Mouse (Mus musculus): ENCODE data around the gene Kcnk3. TPM values are rescaled to one million over a fixed set of nuclear protein-coding genes. Genes with fewer than 3 reads are reported as not detected.

The Kcnk3 gene
- polyA plus RNA-seq, 1 experiment: 85.5 TPM

DNA sequence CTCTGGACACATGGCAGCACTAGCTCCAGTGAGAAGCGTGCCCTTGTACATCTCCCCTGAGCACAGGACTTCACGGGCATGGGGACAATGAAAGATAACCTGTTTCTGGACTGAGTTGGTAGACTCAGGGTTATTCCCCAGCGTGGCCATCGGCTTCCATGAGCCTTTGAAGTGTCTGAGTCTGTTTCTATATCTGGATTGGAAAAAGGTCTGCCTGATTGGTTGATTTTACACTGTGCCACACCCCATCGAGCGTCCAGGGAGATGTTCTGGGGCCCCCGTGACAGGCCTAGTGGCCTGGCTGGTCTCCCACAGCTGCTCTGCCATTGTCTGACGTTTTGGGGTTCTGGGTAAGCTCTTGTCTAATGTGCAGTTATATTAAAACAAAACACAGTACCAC is 67.1 kb downstream of the Kcnk3 start:
- no peak for DNase-seq
- Histone ChIP-seq H3K4me1 (ENCODE audit: control insufficient read depth, insufficient read depth, low read length) (no peaks in the 10 kb centered on the region; the same call in 1 of the 2 replicates), H3K4me3 (replicated peaks; ENCODE audit: extremely low read depth, low read depth, low read length) (no peak overlapping the region)
- WGBS: 82% methylated on average over 8 of the region's 8 CpGs
- TF ChIP-seq CTCF (IDR thresholded peaks at IDR 0.05; ENCODE audit: insufficient read depth, low read length) (no peak), POLR2A (IDR thresholded peaks at IDR 0.05; ENCODE audit: borderline replicate concordance, extremely low read depth, low read depth, low read length) (no peak)

DNA sequence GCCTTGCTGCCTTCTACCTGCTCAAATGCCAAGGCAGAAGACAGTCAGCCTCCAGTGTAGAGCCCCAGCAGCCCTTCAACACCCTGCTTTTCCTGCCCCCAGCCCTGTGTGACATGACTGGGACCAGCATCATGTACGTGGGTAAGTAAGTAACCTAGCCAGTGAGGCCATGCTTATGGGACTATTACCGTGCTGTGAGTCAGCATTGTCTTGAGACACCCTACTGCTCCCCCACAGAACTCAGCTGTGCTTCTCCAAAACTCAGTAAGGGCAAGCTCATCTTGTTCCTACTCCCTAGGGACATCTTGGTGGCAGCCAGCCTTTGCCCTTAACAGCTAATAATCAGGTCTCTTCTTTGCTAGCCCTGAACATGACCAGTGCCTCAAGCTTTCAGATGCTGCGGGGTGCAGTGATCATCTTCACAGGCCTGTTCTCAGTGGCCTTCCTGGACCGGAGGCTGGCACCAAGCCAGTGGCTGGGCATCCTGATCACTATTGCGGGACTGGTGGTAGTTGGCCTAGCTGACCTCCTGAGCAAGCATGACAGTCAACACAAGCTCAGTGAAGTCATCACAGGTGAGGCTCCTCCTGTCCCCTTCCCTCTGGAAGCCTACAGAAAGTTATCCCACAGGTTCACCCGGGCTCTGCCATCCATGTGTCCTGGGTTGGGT is 67.7 kb downstream of the Kcnk3 start:
- H3K4me3 ChIP-seq (replicated peaks; ENCODE audit: extremely low read depth, low read depth, low read length): no peak overlapping the region
- H3K4me1 ChIP-seq (ENCODE audit: control insufficient read depth, insufficient read depth, low read length): no peaks in the 10 kb centered on the region; the same call in 1 of the 2 replicates
- TF ChIP-seq POLR2A (IDR thresholded peaks at IDR 0.05; ENCODE audit: borderline replicate concordance, extremely low read depth, low read depth, low read length): no peak
- TF ChIP-seq CTCF (IDR thresholded peaks at IDR 0.05; ENCODE audit: insufficient read depth, low read length): no peak
- DNase-seq: no peak
- 86% methylated on average over 6 of the region's 6 CpGs for WGBS

GRCm38 (mm10) chr5:30659042-30659441 is 71.1 kb downstream of the Kcnk3 start:
- Histone ChIP-seq H3K4me1 (ENCODE audit: control insufficient read depth, insufficient read depth, low read length) (no peaks in the 10 kb centered on the region), H3K4me3 (replicated peaks; ENCODE audit: extremely low read depth, low read depth, low read length) (no peak overlapping the region)
- no peak for TF ChIP-seq POLR2A (IDR thresholded peaks at IDR 0.05; ENCODE audit: borderline replicate concordance, extremely low read depth, low read depth, low read length)
- no peak for TF ChIP-seq CTCF (IDR thresholded peaks at IDR 0.05; ENCODE audit: insufficient read depth, low read length)
- no peak for DNase-seq
- WGBS: 73% methylated on average over 4 of the region's 4 CpGs

DNA sequence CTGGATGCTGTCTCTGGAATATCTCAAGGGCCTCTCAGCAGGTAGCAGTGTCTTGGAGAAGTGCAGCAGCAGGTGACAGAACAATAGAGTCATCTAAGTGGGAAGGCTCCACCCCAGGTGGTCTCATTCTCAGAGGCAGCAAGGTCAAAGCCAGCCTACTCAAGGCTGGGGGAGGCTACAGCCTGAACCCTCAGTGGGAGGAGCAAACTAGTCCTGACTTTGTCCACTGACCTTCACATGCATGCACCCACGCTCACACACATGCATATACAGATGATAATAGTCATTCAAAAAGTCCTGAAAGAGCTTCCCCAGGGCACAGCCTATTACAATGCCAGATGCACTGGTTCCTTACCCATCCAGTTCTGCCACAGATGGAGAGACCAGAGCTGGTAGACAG is 72.3 kb downstream of the Kcnk3 start:
- TF ChIP-seq POLR2A (IDR thresholded peaks at IDR 0.05; ENCODE audit: borderline replicate concordance, extremely low read depth, low read depth, low read length): no peak
- no peak for TF ChIP-seq CTCF (IDR thresholded peaks at IDR 0.05; ENCODE audit: insufficient read depth, low read length)

DNA sequence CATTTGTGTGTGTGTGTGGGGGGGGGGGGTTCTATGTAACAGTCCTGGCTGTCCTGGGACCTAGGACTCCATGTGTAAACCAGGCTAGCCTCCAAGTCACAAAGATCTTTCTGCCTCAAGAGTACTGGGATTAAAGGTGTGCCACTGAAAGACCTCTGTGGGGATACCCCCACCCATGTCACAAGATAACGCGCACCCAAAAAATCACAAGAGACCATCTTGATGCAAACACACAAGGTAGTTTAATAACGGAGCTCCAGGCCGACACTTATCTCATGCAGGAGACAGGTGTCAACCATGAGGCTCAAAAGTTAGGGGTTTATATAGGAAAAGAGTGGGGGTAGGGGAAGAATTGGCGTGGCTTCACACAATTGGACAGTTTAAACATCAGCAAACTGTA is 72.8 kb downstream of the Kcnk3 start:
- TF ChIP-seq POLR2A (IDR thresholded peaks at IDR 0.05; ENCODE audit: borderline replicate concordance, extremely low read depth, low read depth, low read length) (no peak), CTCF (IDR thresholded peaks at IDR 0.05; ENCODE audit: insufficient read depth, low read length) (no peak)
- H3K4me3 ChIP-seq (replicated peaks; ENCODE audit: extremely low read depth, low read depth, low read length): no peak overlapping the region
- 91% methylated on average over 5 of the region's 5 CpGs for WGBS
- DNase-seq: no peak
- H3K4me1 ChIP-seq (ENCODE audit: control insufficient read depth, insufficient read depth, low read length): 0 out of 2 replicates have a peak, but pooled peaks cover under 1% of the 10 kb centered on the region

More for the DNA sequence above, 72.3 kb downstream of the Kcnk3 start:
- 93% methylated on average over 1 of the region's 1 CpGs for WGBS
- no peak for DNase-seq
- H3K4me1 ChIP-seq (ENCODE audit: control insufficient read depth, insufficient read depth, low read length): no peaks in the 10 kb centered on the region
- H3K4me3 ChIP-seq (replicated peaks; ENCODE audit: extremely low read depth, low read depth, low read length): no peak overlapping the region

- TF ChIP-seq CTCF (IDR thresholded peaks at IDR 0.05; ENCODE audit: insufficient read depth, low read length) (no peak), POLR2A (IDR thresholded peaks at IDR 0.05; ENCODE audit: borderline replicate concordance, extremely low read depth, low read depth, low read length) (no peak)
- H3K4me3 ChIP-seq (replicated peaks; ENCODE audit: extremely low read depth, low read depth, low read length): no peak overlapping the region
- H3K4me1 ChIP-seq (ENCODE audit: control insufficient read depth, insufficient read depth, low read length): peaks cover 2% of the 10 kb centered on the region; the same call in 1 of the 2 replicates
- no peak for DNase-seq
- WGBS: 91% methylated on average over 9 of the region's 9 CpGs
Measured at GRCm38 (mm10) chr5:30665360-30665759, 77.4 kb downstream of the Kcnk3 start.

GRCm38 (mm10) chr5:30665968-30666367 is 78.0 kb downstream of the Kcnk3 start:
- peak overlapping the region; percentile 61 for H3K4me3 ChIP-seq (replicated peaks; ENCODE audit: extremely low read depth, low read depth, low read length)
- DNase-seq: no peak
- 20% methylated on average over 6 of the region's 6 CpGs for WGBS
- peaks cover 2% of the 10 kb centered on the region; the same call in 1 of the 2 replicates for H3K4me1 ChIP-seq (ENCODE audit: control insufficient read depth, insufficient read depth, low read length)
- TF ChIP-seq POLR2A (IDR thresholded peaks at IDR 0.05; ENCODE audit: borderline replicate concordance, extremely low read depth, low read depth, low read length) (no peak), CTCF (IDR thresholded peaks at IDR 0.05; ENCODE audit: insufficient read depth, low read length) (no peak)

DNA sequence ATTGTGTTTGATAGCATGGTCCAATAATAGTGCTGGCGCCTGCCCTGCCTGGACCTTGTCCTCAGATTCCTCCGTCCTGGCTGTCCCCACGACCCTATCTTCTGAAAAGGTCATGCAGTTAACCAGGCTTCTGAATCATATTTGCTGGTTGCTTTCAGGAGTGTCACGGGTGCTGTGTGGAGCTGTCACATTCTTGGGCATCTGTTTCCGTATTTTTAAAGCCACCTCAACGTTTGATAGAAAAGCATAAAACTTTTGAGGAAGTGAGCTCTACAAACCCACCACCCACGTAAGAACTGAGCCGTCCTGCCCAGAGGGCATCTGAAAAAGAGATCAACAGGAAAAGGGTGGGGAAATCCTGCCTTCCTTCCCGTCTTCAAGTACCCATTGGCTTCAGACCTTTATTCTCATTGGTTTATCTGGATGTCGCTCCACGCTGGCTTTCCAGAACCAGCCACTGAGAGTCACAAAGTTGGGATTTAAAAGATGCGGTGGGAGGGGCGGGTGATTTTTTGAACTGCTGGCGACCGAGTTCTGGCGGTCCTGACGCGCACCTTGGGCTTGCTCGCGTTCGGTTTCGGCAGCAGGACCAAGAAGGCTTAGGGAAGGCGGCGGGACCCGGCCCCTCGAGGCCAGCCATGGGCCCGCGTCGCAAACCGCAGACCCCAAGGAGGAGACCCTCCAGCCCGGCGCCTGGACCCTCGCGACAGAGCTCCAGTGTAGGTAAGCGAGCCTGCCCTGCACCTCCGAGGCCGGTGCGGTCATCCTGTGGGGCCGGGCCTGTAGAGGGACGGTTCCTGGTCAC is 78.6 kb downstream of the Kcnk3 start, which contains the start of gene Cenpa:
Gene Cenpa (plus strand): TSS at position 387 of the 805 bp plus-strand sequence.
- peak; percentile 82 for DNase-seq
- peak; percentile 81; the same call in 1 of the 2 replicates for TF ChIP-seq POLR2A (IDR thresholded peaks at IDR 0.05; ENCODE audit: borderline replicate concordance, extremely low read depth, low read depth, low read length)
- no peak for TF ChIP-seq CTCF (IDR thresholded peaks at IDR 0.05; ENCODE audit: insufficient read depth, low read length)
- WGBS: under 1% methylated on average over 40 of the region's 40 CpGs

DNA sequence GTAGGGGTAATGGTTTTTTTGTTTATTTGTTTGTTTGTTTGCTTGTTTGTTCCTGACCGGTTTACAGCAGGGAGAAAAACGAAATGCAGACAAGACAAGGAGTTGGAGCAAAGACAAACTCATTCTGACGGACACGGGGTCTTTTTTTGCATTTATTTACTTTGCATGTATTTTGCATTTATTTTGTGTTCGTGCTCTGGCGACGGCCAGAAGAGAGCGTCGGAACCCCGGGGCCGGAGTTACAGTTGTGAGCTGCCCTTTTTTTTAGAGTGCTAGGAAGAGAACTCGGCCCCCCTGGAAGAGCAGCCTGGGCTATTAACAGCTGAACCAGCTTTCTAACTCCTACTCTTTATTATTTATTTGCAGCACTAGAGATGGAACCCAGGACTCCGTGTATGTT is 79.2 kb downstream of the Kcnk3 start:
- H3K4me3 ChIP-seq (replicated peaks; ENCODE audit: extremely low read depth, low read depth, low read length): peak overlapping the region; percentile 71
- H3K4me1 ChIP-seq (ENCODE audit: control insufficient read depth, insufficient read depth, low read length): peaks cover 2% of the 10 kb centered on the region; the same call in 1 of the 2 replicates
- under 1% methylated on average over 13 of the region's 13 CpGs for WGBS
- DNase-seq: no peak
- TF ChIP-seq POLR2A (IDR thresholded peaks at IDR 0.05; ENCODE audit: borderline replicate concordance, extremely low read depth, low read depth, low read length): no peak
- no peak for TF ChIP-seq CTCF (IDR thresholded peaks at IDR 0.05; ENCODE audit: insufficient read depth, low read length)

More for the DNA sequence above, 78.6 kb downstream of the Kcnk3 start, which contains the start of gene Cenpa:
- peak within 1 kb of the TSS; percentile 71 for H3K4me3 ChIP-seq (replicated peaks; ENCODE audit: extremely low read depth, low read depth, low read length)
- peaks cover 2% of the 10 kb centered on the region; the same call in 1 of the 2 replicates for H3K4me1 ChIP-seq (ENCODE audit: control insufficient read depth, insufficient read depth, low read length)

Measured in lung, adult 2 months (tissue).